Mouse (Mus musculus): ENCODE results near the gene Serpinh1. TPM values are rescaled to one million over a fixed set of nuclear protein-coding genes. Genes with fewer than 3 reads are reported as not detected.
A peak's percentile ranks its signal among the peaks of the same experiment; 100 is the strongest.

Serpinh1 gene
- polyA plus RNA-seq, 1 experiment from 2014 or later, result 1,056 TPM

DNA sequence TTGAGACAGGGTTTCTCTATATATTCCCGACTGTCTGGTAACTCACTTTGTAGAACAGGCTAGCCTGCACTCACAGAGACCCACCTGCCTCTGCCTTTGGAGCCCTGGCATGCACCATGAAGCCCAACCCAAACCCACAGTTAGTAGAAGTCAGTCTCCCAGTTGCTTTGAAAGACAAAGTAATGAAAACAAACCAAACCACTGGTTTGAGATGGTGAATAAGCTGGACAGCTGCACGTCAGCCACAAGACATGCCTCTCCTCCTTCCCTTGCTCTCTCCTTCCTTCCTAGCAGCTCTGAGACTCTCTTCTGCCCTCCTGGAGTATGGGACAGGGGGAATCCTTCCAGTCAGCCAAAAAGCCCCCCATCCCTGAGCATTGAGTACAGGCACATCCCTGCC lies 9.1 kb upstream of the Serpinh1 start:
- Histone ChIP-seq H3K9me3 (no peaks in the 10 kb centered on the region), H3K27me3 (replicated peaks) (no peaks in the 10 kb centered on the region), H3K4me2 (replicated peaks) (no peak overlapping the region), H3K4me1 (replicated peaks) (peaks cover 18% of the 10 kb centered on the region), H3K36me3 (no peaks in the 10 kb centered on the region), H3K4me3 (replicated peaks) (no peak overlapping the region), H3K27ac (no peak overlapping the region), H3K9ac (no peak overlapping the region)
- ATAC-seq, result no peak
- WGBS, result 81% methylated on average over 2 of the region's 2 CpGs

DNA sequence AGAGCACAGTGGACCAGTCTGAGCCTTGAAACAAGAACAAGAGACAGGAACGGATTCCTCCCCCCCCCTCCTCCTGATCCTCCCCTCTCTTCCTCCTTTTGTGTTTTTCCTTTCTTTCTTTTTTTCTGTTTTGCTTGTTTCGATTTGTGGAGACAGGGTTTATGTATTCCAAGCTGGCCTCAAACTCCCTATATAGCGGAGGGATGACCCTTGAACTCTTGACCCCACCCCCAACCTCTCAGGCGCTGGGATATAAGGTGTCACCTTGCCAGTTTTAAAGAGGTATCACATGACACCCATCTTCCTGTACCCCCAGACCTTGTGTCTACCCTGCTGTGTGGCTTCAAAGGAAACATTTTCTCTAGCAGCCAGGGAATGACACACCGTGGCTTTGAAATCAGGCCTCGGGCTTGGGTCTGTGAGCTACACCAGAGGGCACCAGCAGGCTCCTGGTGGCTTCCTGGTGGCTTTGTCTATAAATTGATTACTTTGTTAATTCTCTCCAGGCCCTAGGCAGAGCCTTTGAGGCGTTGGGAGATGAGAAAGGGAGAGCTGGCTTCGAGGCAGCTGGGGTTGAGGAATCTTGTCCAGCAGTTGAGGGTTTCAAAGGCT lies 7.9 kb upstream of the Serpinh1 start:
- Histone ChIP-seq H3K4me2 (replicated peaks) (peak overlapping the region; percentile 15), H3K9ac (0 out of 2 replicates have a peak overlapping the region, but pooled peaks have one; percentile 6), H3K27ac (peak overlapping the region; percentile 94), H3K9me3 (no peaks in the 10 kb centered on the region), H3K27me3 (replicated peaks) (no peaks in the 10 kb centered on the region), H3K36me3 (no peaks in the 10 kb centered on the region), H3K4me3 (replicated peaks) (no peak overlapping the region), H3K4me1 (replicated peaks) (peaks cover 30% of the 10 kb centered on the region)
- WGBS, result 22% methylated on average over 8 of the region's 8 CpGs
- no peak for ATAC-seq

DNA sequence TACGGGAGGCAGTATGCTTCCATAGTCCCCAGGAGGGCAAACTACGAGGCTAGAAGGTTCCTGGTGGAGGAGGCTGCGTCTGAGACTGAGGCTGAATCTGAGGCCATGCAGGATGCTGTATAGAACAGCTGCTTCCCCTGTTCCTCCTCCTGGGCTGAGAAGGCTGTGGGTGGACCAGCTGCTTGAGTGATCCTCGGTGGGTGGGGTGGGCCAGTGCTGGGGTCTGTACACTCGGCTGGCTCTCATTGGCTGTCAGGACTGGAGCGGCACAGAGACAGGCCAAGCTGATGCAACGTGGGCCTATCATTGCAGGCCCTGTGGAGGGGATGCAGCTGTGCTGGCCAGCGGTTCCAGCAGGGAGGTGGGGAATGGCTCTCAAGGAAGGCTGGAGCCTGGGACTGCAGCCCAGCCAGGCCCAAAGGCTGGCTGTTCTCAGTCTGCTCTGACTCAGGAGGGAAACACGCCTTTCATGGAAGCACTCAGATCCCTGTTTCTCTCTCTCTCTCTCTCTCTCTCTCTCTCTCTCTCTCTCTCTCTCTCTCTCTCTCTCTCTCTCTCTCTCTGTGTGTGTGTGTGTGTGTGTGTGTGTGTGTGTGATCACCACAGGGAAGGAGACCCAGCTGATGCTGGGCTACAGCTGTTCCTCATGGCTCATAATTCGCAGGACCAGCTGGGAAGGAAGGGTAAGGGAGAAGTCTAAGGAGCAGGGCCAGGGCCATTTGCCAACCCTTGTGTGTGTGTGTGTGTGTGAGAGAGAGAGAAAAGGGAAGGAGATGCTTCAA lies 7.2 kb upstream of the Serpinh1 start:
- H3K27me3 ChIP-seq (replicated peaks), result no peaks in the 10 kb centered on the region
- H3K4me2 ChIP-seq (replicated peaks), result peak overlapping the region; percentile 15
- no peak overlapping the region for H3K4me3 ChIP-seq (replicated peaks)
- no peaks in the 10 kb centered on the region for H3K36me3 ChIP-seq
- H3K9ac ChIP-seq, result peak overlapping the region; percentile 38; the same call in 1 of the 2 replicates
- H3K27ac ChIP-seq, result peak overlapping the region; percentile 94
- peaks cover 36% of the 10 kb centered on the region for H3K4me1 ChIP-seq (replicated peaks)
- peak; percentile 95 for ATAC-seq
- 34% methylated on average over 10 of the region's 10 CpGs for WGBS
- no peaks in the 10 kb centered on the region for H3K9me3 ChIP-seq

DNA sequence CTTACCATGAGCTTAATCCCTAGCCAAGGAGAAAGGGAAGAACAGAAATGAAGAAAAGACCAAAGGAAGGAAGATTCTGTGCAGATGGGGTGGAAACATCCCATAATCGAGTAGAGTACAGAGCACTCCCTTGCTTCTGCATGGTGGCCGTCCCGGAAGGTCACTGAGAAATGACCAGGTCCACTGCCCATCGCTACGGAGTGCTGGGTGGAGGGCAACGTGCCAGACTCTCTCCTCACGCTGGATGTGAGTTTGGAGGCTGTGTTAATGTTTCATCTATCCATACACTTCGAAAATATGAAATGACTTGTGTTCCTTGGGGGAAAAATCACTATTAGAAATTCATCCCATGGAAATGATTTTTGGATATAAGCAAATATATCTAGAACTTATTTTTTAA lies 5.3 kb upstream of the Serpinh1 start:
- H3K9ac ChIP-seq, result no peak overlapping the region
- H3K4me3 ChIP-seq (replicated peaks), result no peak overlapping the region
- H3K4me2 ChIP-seq (replicated peaks), result no peak overlapping the region
- no peaks in the 10 kb centered on the region for H3K9me3 ChIP-seq
- no peaks in the 10 kb centered on the region for H3K36me3 ChIP-seq
- H3K27ac ChIP-seq, result no peak overlapping the region
- H3K4me1 ChIP-seq (replicated peaks), result peaks cover 54% of the 10 kb centered on the region
- no peak for ATAC-seq
- H3K27me3 ChIP-seq (replicated peaks), result no peaks in the 10 kb centered on the region
- WGBS, result 92% methylated on average over 8 of the region's 8 CpGs

DNA sequence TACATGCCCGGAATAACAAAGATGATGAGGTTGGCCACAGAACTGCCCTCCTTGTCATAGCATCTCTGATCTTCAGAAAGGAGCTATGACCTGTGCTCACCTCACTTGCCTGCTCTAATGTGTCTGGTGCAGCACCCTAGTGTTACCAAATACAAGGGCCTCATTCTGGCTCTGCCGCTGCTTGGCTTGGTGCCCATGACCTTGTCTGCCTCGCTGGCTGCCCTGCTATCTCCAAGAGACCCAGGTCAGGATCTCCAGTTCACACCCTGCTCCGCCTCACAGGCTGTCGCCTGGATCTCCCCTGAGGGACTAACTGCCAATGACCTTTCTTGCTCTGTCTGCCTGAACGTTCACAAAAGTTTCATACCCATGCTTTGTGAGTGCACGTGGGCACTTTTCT lies 4.2 kb upstream of the Serpinh1 start:
- H3K36me3 ChIP-seq, result no peaks in the 10 kb centered on the region
- H3K9ac ChIP-seq, result no peak overlapping the region
- no peak overlapping the region for H3K4me3 ChIP-seq (replicated peaks)
- H3K27ac ChIP-seq, result peak overlapping the region; percentile 94
- no peaks in the 10 kb centered on the region for H3K27me3 ChIP-seq (replicated peaks)
- no peak for ATAC-seq
- peaks cover 57% of the 10 kb centered on the region for H3K4me1 ChIP-seq (replicated peaks)
- H3K9me3 ChIP-seq, result no peaks in the 10 kb centered on the region
- 33% methylated on average over 7 of the region's 7 CpGs for WGBS
- H3K4me2 ChIP-seq (replicated peaks), result peak overlapping the region; percentile 51; the same call in 1 of the 2 replicates

DNA sequence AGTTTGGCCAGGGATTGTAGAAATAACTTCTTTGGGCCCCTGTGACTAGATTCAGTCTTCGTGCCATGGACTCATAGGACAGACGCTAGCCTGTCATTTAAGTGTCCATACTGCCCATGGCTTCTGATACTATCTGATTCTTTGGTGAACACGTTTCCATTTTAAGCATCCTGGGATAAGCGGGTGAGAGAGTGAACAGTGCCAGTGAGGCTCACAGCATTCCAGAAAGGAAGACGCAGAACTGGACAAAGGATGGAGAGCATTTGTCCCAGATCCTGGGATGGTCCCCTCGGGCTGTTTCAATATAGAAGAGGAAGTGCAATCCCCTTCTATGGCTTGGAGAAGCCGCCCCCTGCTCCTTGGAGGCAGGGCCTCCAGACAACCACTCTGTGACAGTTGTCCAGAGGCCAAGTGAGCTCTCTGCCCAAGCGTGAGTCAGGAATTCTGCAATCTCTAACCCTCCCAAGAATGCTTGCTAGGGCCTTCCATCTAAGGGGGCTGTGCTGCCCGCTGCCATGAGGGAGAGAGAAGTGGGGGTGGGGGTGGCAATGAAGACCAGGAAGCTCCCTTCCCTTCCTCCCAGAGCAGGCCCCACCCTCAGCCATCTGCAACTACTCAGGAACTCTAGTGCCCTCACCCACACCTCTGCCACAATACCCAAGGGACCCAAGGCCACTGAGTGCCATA lies 3.3 kb upstream of the Serpinh1 start:
- no peaks in the 10 kb centered on the region for H3K9me3 ChIP-seq
- 0 out of 2 replicates have a peak overlapping the region, but pooled peaks have one; percentile 27 for H3K9ac ChIP-seq
- peaks cover 57% of the 10 kb centered on the region for H3K4me1 ChIP-seq (replicated peaks)
- no peak overlapping the region for H3K4me3 ChIP-seq (replicated peaks)
- H3K27me3 ChIP-seq (replicated peaks), result no peaks in the 10 kb centered on the region
- ATAC-seq, result no peak
- H3K36me3 ChIP-seq, result no peaks in the 10 kb centered on the region
- 28% methylated on average over 9 of the region's 9 CpGs for WGBS
- peak overlapping the region; percentile 51 for H3K4me2 ChIP-seq (replicated peaks)
- peak overlapping the region; percentile 94 for H3K27ac ChIP-seq

DNA sequence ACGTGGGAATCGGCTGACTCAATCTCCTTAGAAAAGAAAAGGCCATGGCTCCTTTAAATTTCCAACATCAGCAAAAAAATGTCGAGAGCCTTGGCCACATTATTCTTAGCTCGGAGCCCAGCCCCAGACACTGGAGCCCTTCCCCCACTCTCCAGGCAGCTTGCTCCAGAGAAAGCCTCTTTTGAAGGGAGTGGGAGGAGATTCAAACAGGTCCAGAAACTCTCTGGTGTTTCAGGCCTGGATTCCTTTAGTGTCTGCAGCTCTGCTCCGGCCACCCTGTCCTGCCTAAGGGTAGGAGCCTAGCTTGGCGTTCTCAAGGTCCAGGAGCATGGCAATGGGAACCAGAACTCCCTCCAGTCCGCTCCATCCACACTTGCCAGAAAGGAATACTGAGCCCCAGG lies 2.7 kb upstream of the Serpinh1 start:
- Histone ChIP-seq H3K9me3 (no peaks in the 10 kb centered on the region), H3K4me2 (replicated peaks) (peak overlapping the region; percentile 51), H3K9ac (peak overlapping the region; percentile 33), H3K4me3 (replicated peaks) (peak overlapping the region; percentile 10; the same call in 1 of the 2 replicates), H3K4me1 (replicated peaks) (peaks cover 51% of the 10 kb centered on the region), H3K27ac (peak overlapping the region; percentile 94), H3K27me3 (replicated peaks) (no peaks in the 10 kb centered on the region), H3K36me3 (no peaks in the 10 kb centered on the region)
- WGBS, result 14% methylated on average over 7 of the region's 7 CpGs
- ATAC-seq, result peak; percentile 18

DNA sequence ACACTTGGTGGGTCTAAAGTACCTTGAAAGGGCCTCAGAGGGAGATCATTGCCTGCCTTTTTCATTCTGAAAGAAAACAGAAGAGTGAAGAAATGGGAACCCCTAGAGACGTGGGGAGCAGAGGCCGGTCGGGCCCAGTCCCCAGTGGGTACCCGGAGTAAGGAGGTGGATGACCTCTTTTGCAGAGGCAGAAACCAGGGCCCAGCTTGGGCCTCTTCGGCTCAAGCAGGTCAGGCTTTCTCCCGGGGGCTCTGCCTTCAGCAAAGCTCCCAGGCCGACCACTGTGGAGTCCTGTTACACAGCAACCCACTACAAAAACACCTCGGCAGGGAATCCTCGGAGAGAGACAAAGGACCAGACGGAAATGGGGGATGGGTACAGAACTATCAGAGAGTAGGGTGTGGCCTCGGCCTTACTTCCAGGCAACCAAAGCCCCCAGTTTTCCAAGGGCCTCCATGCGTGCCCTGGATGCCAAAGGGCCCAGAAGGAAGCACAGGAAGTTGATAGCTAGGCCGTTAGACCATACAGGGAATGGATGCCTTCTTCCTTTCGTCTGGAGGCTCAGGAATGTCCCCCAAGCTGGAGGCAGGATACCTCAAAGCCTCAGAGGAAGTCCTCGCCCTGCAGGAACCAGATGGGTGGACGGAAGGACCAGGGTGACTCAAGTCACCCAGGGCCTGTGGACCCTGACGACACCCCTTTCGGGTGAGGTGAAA lies 1.1 kb downstream of the Serpinh1 start:
- Histone ChIP-seq H3K36me3 (peaks cover 21% of the 10 kb centered on the region), H3K9ac (peak overlapping the region; percentile 77), H3K27me3 (replicated peaks) (no peaks in the 10 kb centered on the region), H3K4me1 (replicated peaks) (peaks cover 56% of the 10 kb centered on the region), H3K9me3 (no peaks in the 10 kb centered on the region), H3K27ac (peak overlapping the region; percentile 88), H3K4me3 (replicated peaks) (peak overlapping the region; percentile 64), H3K4me2 (replicated peaks) (peak overlapping the region; percentile 70)
- 5% methylated on average over 18 of the region's 18 CpGs for WGBS
- 0 out of 2 replicates have a peak, but pooled peaks have one; percentile 13 for ATAC-seq

DNA sequence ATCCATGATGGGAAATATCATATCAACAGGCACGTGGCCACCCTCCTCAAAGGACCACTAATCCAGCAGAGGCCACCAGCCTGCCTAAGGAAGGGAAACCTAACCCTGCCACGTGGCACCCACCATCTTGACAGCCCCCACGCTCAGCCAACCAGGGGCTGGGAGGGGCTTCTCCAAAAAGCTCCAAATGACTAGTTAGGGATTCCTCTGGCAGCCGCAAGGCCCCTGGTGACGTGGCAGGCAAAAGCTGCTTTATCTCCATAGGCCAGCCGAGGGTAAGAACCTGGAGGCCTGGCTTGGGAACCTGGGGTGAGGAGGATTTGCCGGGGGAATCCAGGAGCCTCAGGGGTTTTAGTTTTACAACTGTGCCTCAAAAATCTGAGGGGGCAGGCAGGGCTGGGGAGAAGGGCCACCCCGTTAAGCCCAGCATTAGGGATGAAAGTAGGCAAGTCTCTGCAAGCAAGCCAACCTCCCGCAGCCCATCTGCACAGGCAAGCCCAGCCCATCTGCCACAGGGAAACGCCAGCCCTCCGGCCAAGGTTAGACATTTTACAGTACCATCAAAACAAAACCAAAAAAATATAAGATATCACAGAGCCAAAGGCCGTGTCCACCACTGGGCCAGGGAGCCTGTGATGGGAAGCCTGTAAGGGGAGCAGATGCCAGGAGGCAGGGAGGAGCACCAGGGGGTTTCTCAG lies 1.8 kb downstream of the Serpinh1 start:
- H3K4me2 ChIP-seq (replicated peaks), result peak overlapping the region; percentile 70
- no peak for ATAC-seq
- peak overlapping the region; percentile 64 for H3K4me3 ChIP-seq (replicated peaks)
- no peaks in the 10 kb centered on the region for H3K27me3 ChIP-seq (replicated peaks)
- peaks cover 28% of the 10 kb centered on the region for H3K36me3 ChIP-seq
- H3K27ac ChIP-seq, result peak overlapping the region; percentile 88
- H3K4me1 ChIP-seq (replicated peaks), result peaks cover 49% of the 10 kb centered on the region
- no peaks in the 10 kb centered on the region for H3K9me3 ChIP-seq
- 6% methylated on average over 12 of the region's 12 CpGs for WGBS
- peak overlapping the region; percentile 77 for H3K9ac ChIP-seq

DNA sequence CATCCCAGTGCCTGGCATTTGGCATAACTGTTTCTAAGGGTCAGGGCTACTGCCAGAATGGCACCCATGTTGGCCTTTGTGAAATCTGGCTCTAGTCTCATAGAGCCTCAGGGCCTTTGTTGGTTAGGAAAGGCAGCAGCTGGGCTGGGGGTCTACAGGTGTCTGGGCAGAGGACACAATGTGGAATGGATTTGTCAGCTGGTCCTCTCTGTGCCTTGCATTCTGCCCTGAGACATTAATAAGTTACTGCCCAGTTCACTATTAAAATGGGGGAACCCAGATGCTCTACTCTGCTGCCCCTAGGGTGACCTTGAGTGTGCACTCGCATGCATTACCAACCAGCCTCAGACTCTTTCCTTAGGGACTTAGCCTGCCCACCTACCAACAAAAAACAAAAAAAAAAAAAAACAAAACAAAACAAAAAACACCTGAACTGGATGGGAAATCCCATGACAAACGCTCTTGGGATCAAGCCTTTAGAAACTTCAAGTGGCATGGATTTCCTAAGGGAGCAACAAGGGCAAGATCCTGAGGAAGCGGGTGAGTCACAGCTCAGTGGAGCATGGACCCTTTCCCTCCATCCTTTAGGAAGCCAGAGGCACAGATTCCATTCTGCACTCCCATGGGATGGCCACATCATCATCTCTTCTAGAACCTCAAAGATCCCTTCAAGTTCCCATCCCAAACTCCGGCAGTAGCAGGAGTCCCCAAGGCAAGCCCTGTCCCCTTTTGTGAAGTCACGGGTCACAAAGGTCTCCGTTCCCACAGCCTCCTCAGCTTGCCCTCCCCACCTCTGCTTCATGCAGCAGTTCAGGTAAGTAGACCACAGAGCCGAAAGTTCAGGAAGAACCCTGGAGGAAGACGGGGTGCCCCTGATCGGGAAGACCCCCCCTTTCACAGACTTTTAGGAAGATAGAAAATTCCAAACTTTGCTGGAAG lies 3.0 kb downstream of the Serpinh1 start:
- Histone ChIP-seq H3K36me3 (peaks cover 38% of the 10 kb centered on the region), H3K4me2 (replicated peaks) (peak overlapping the region; percentile 70), H3K27me3 (replicated peaks) (no peaks in the 10 kb centered on the region), H3K9me3 (no peaks in the 10 kb centered on the region), H3K27ac (no peak overlapping the region), H3K4me1 (replicated peaks) (peaks cover 38% of the 10 kb centered on the region), H3K9ac (peak overlapping the region; percentile 77), H3K4me3 (replicated peaks) (peak overlapping the region; percentile 64)
- ATAC-seq, result no peak
- 60% methylated on average over 9 of the region's 9 CpGs for WGBS

DNA sequence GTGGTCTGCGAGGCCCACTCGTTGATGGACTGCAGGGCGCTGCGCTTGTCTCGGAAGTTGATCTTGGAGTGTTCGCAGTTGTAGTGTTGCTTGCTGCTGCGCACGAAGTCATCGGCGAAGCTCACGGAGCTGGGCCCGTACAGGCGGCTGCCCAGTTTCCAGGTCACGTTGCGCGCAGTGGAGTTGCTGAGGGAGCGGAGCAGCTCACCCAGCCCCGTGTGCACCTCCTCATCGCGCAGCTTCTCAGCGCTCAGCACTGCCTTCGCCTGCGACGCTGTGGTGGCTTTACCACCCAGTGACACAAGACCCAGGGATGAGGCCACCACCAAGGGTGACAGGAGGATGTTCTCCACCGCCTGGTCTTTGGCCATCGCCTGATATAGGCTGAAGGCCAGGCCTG lies 4.2 kb downstream of the Serpinh1 start:
- Histone ChIP-seq H3K27ac (no peak overlapping the region), H3K27me3 (replicated peaks) (no peaks in the 10 kb centered on the region), H3K4me1 (replicated peaks) (peaks cover 27% of the 10 kb centered on the region), H3K9me3 (no peaks in the 10 kb centered on the region), H3K36me3 (peaks cover 49% of the 10 kb centered on the region), H3K4me2 (replicated peaks) (peak overlapping the region; percentile 14; the same call in 1 of the 2 replicates), H3K9ac (no peak overlapping the region), H3K4me3 (replicated peaks) (no peak overlapping the region)
- WGBS, result 92% methylated on average over 26 of the region's 26 CpGs
- no peak for ATAC-seq
